8 mouse cellular contexts compared by ENCODE assay signal in genomic region chr3:88623346-88624135, GRCm38 (mm10). TPM values are rescaled to one million over a fixed set of nuclear protein-coding genes. Genes with fewer than 3 reads are reported as not detected.
A peak's percentile ranks its signal among the peaks of the same experiment; 100 is the strongest.
DNase-seq lines count a peak whose midpoint lies in the region; ATAC-seq lines count a peak whose summit lies in the region.

No protein-coding gene starts in this region.

- H3K36me3 ChIP-seq in heart, embryonic 12.5 days = peaks cover 13% of the 10 kb centered on the region
- no peaks in the 10 kb centered on the region; the same call in 1 of the 2 replicates for H3K36me3 ChIP-seq in limb, embryonic 11.5 days (ENCODE audit: control insufficient read depth, insufficient read depth, low read length)
- no peaks in the 10 kb centered on the region for H3K36me3 ChIP-seq in midbrain, embryonic 15.5 days (replicated peaks)

- H3K4me1 ChIP-seq in brown adipose tissue, adult 24 weeks (ENCODE audit: control insufficient read depth, insufficient read depth, insufficient read length, low read length) = peaks cover 44% of the 10 kb centered on the region
- H3K4me1 ChIP-seq in heart, embryonic 12.5 days (replicated peaks) = peaks cover 72% of the 10 kb centered on the region
- H3K4me1 ChIP-seq in limb, embryonic 11.5 days (ENCODE audit: control insufficient read depth, insufficient read depth, low read length) = peaks cover 15% of the 10 kb centered on the region
- peaks cover 54% of the 10 kb centered on the region for H3K4me1 ChIP-seq in midbrain, embryonic 15.5 days

- H3K27ac ChIP-seq in brown adipose tissue, adult 24 weeks (replicated peaks; ENCODE audit: low read depth, low read length) = peak overlapping the region; percentile 88
- peak overlapping the region; percentile 98 for H3K27ac ChIP-seq in heart, embryonic 12.5 days (ENCODE audit: poor library complexity, severe bottlenecking)
- H3K27ac ChIP-seq in limb, embryonic 11.5 days (replicated peaks; ENCODE audit: low read depth, low read length) = peak overlapping the region; percentile 86; the same call in 1 of the 2 replicates
- peak overlapping the region; percentile 96 for H3K27ac ChIP-seq in midbrain, embryonic 15.5 days

- DNase-seq in left cerebral cortex, postnatal 4 days = peak; percentile 51
- no peak for DNase-seq in left cerebral cortex, adult 11 months (ENCODE audit: low spot score)
- peak; percentile 52 for DNase-seq in limb, embryonic 11.5 days (ENCODE audit: low spot score)
- no peak for DNase-seq in adrenal gland, adult 8-10 months

- no peaks in the 10 kb centered on the region for H3K9me3 ChIP-seq in heart, embryonic 12.5 days (replicated peaks)
- no peaks in the 10 kb centered on the region for H3K9me3 ChIP-seq in limb, embryonic 11.5 days (ENCODE audit: control insufficient read depth, low read length)
- no peaks in the 10 kb centered on the region for H3K9me3 ChIP-seq in midbrain, embryonic 15.5 days

- ATAC-seq in heart, embryonic 12.5 days (ENCODE audit: insufficient number of reproducible peaks, low FRiP score) = peak; percentile 19; the same call in 1 of the 2 replicates
- no peak for ATAC-seq in limb, embryonic 11.5 days (ENCODE audit: insufficient number of reproducible peaks, low FRiP score, low TSS enrichment, low read depth)
- peak; percentile 13 for ATAC-seq in midbrain, embryonic 15.5 days (replicated peaks)
- ATAC-seq in CD4-positive, CD25-positive, alpha-beta regulatory T cell, adult 4 months = no peak

- no peaks in the 10 kb centered on the region for H3K27me3 ChIP-seq in heart, embryonic 12.5 days (replicated peaks)
- H3K27me3 ChIP-seq in limb, embryonic 11.5 days (ENCODE audit: control insufficient read depth, insufficient read depth, low read length) = no peaks in the 10 kb centered on the region
- no peaks in the 10 kb centered on the region for H3K27me3 ChIP-seq in midbrain, embryonic 15.5 days (replicated peaks)

- intact Hi-C loops in left cerebral cortex, postnatal 4 days (cut with DNase I) = no loop called here

- H3K4me3 ChIP-seq in brown adipose tissue, adult 24 weeks (ENCODE audit: insufficient read depth, low read depth, low read length) = peak overlapping the region; percentile 88
- peak overlapping the region; percentile 83 for H3K4me3 ChIP-seq in heart, embryonic 12.5 days
- H3K4me3 ChIP-seq in limb, embryonic 11.5 days (ENCODE audit: low read depth, low read length) = peak overlapping the region; percentile 62
- H3K4me3 ChIP-seq in midbrain, embryonic 15.5 days = peak overlapping the region; percentile 92

- peak overlapping the region; percentile 93 for H3K4me2 ChIP-seq in heart, embryonic 12.5 days
- peak overlapping the region; percentile 63 for H3K4me2 ChIP-seq in limb, embryonic 11.5 days (ENCODE audit: low read depth, severe bottlenecking)
- peak overlapping the region; percentile 93 for H3K4me2 ChIP-seq in midbrain, embryonic 15.5 days

- peak overlapping the region; percentile 93 for H3K9ac ChIP-seq in heart, embryonic 12.5 days
- H3K9ac ChIP-seq in limb, embryonic 11.5 days (ENCODE audit: low read length) = peak overlapping the region; percentile 86
- peak overlapping the region; percentile 94 for H3K9ac ChIP-seq in midbrain, embryonic 15.5 days

- 6% methylated on average over 15 of the region's 15 CpGs for WGBS in heart, embryonic 12.5 days
- 7% methylated on average over 15 of the region's 15 CpGs for WGBS in limb, embryonic 11.5 days
- 1% methylated on average over 15 of the region's 15 CpGs for WGBS in midbrain, embryonic 15.5 days

RNA-seq across cellular contexts. Expression of gene Arhgef2, which starts 17.8 kb away (rescaled TPM):
- total RNA-seq in left cerebral cortex, postnatal 4 days (2021) = 100 to 1,000 TPM; 129 to 134 TPM
- polyA plus RNA-seq in brown adipose tissue, adult 24 weeks (2012; ENCODE audit: insufficient read depth, insufficient read length, missing spikeins) = 13.7 and 23.6 TPM in 2 replicates
- polyA plus RNA-seq in heart, embryonic 12.5 days (2016; fragmentation: Nextera tagmentation; extraction: Ambion mirVana) = 84.5 and 91.8 TPM in 2 replicates
- 132 and 134 TPM in 2 replicates for polyA plus RNA-seq in limb, embryonic 11.5 days (2014; fragmentation: Nextera tagmentation; extraction: Ambion mirVana)
- polyA plus RNA-seq in midbrain, embryonic 15.5 days (2015; fragmentation: Nextera tagmentation; extraction: Ambion mirVana) = 138 and 145 TPM in 2 replicates
- 10 to 100 TPM; 36.5 to 48.6 TPM for polyA plus RNA-seq in CD4-positive, CD25-positive, alpha-beta regulatory T cell, adult 4 months (2017; shearing (Covaris generic))
- 10 to 100 TPM; 22.0 to 48.2 (median 31.5) TPM for total RNA-seq in adrenal gland, adult 8-10 months (2022)

RNA-seq across cellular contexts. Expression of gene Rxfp4, which starts 29.4 kb away (rescaled TPM):
- total RNA-seq in left cerebral cortex, postnatal 4 days (2021) = not detected
- polyA plus RNA-seq in brown adipose tissue, adult 24 weeks (2012; ENCODE audit: insufficient read depth, insufficient read length, missing spikeins) = not detected in 2 replicates
- polyA plus RNA-seq in heart, embryonic 12.5 days (2016; fragmentation: Nextera tagmentation; extraction: Ambion mirVana) = not detected in 2 replicates
- polyA plus RNA-seq in limb, embryonic 11.5 days (2014; fragmentation: Nextera tagmentation; extraction: Ambion mirVana) = not detected in 2 replicates
- polyA plus RNA-seq in midbrain, embryonic 15.5 days (2015; fragmentation: Nextera tagmentation; extraction: Ambion mirVana) = not detected in 2 replicates
- polyA plus RNA-seq in CD4-positive, CD25-positive, alpha-beta regulatory T cell, adult 4 months (2017; shearing (Covaris generic)) = under 1 TPM in 1 of 2 experiments, not detected in 1; 0.26 TPM
- not detected for total RNA-seq in adrenal gland, adult 8-10 months (2022)

RNA-seq across cellular contexts. Expression of gene Ssr2, which starts 47.9 kb away (rescaled TPM):
- 100 to 1,000 TPM; 114 to 121 TPM for total RNA-seq in left cerebral cortex, postnatal 4 days (2021)
- polyA plus RNA-seq in brown adipose tissue, adult 24 weeks (2012; ENCODE audit: insufficient read depth, insufficient read length, missing spikeins) = 84.2 and 89.0 TPM in 2 replicates
- polyA plus RNA-seq in heart, embryonic 12.5 days (2016; fragmentation: Nextera tagmentation; extraction: Ambion mirVana) = 181 and 185 TPM in 2 replicates
- polyA plus RNA-seq in limb, embryonic 11.5 days (2014; fragmentation: Nextera tagmentation; extraction: Ambion mirVana) = 220 and 233 TPM in 2 replicates
- polyA plus RNA-seq in midbrain, embryonic 15.5 days (2015; fragmentation: Nextera tagmentation; extraction: Ambion mirVana) = 133 and 143 TPM in 2 replicates
- 100 to 1,000 TPM; 160 to 161 TPM for polyA plus RNA-seq in CD4-positive, CD25-positive, alpha-beta regulatory T cell, adult 4 months (2017; shearing (Covaris generic))
- total RNA-seq in adrenal gland, adult 8-10 months (2022) = 100 to 1,000 TPM; 139 to 217 (median 172) TPM

Comparison
In these comparisons a context has a peak if more than half of its experiments do, and no peak if none do; other contexts are left out.
1. DNase-seq: peak in left cerebral cortex, postnatal 4 days (single experiment) and limb, embryonic 11.5 days (single experiment); none in left cerebral cortex, adult 11 months (single experiment) and adrenal gland, adult 8-10 months (single experiment).
2. ATAC-seq: peak in heart, embryonic 12.5 days (single experiment) and midbrain, embryonic 15.5 days (single experiment); none in limb, embryonic 11.5 days (single experiment) and CD4-positive, CD25-positive, alpha-beta regulatory T cell, adult 4 months (single experiment).
3. Peak in every context shown above with its lines, with median percentiles within 50 percentile points of each other: H3K27ac ChIP-seq, H3K4me3 ChIP-seq, H3K4me2 ChIP-seq and H3K9ac ChIP-seq.